Mouse (Mus musculus): ENCODE data around the gene Ywhab. TPM values are rescaled to one million over a fixed set of nuclear protein-coding genes. Genes with fewer than 3 reads are reported as not detected.

Ywhab gene
- 10 to 100 TPM; 80.9 to 82.3 TPM for polyA plus RNA-seq (2017; shearing (Covaris generic))

GRCm38 (mm10) chr2:163994654-163994976 is at the start of gene Ywhab:
TSS of gene Ywhab (plus strand) at chr2:163994960.
- no peak for ATAC-seq

DNA sequence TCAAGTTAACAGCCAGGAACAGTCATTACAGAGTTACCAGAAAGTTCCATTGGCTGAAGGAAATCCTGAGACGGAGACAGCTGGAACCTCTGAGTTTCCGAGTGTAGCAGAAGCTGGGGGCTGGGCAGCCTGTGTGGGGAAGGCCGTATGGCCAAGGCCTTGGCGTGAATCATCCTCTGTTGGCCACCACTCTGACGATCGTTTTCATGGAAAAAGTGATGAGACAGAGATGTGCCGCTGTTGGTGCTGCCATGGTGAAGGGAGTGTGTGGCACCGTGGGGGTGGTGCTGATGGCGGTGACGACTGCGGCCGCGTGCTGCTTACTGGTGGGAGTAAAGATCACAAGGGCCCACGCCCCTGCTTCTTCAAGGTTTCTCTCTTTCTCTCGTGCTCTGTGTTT is 48.5 kb upstream of the Ywhab start:
- no peak for ATAC-seq

GRCm38 (mm10) chr2:163947976-163948375 is 46.8 kb upstream of the Ywhab start:
- no peak for ATAC-seq

- no peak for ATAC-seq
These were observed 43.0 kb upstream of the Ywhab start for GRCm38 (mm10) chr2:163951770-163952169.

- ATAC-seq: no peak
These were observed 41.0 kb upstream of the Ywhab start for GRCm38 (mm10) chr2:163953622-163954310.

- ATAC-seq: no peak
These were observed 29.9 kb upstream of the Ywhab start for GRCm38 (mm10) chr2:163964606-163965560.

GRCm38 (mm10) chr2:163965706-163966105 is 29.1 kb upstream of the Ywhab start:
- ATAC-seq: no peak

DNA sequence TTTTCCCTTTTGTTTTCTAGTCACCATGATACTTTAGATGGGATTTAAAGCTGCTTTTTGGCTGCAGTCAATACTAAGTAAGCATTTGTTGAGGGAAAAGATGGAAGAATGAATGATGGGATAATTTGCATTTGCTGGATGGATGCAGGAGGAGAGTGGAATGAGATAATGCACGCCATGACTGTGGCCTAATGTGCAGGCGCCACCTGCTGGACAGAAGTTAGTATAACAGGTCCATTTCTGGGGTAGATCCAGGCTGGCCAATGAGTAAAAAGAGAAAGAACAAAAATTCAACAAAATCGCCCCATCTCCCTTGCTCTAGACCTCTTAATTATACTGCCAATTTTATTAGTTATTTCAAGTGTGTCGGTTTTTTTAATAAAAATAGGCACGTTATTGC is 26.2 kb upstream of the Ywhab start:
- ATAC-seq: no peak

DNA sequence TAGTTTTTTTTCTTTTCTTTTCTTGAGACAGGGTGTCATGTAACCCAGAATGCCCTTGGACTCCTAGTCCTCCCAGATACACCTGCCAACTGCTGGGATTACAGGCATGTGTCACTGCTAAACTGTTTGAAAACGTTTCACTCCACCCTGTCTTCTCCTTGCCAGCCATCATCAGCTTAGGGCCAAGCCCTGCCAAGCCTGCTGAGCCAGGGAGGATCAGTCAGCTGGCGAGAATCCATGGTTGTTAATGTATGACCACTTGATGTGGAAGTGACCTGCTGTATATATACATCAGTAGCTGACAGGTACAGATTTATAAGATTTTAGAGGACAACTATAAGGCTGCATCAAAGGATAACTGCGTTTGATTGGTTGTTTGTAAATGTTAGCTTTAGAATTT is 24.4 kb upstream of the Ywhab start:
- ATAC-seq: no peak

DNA sequence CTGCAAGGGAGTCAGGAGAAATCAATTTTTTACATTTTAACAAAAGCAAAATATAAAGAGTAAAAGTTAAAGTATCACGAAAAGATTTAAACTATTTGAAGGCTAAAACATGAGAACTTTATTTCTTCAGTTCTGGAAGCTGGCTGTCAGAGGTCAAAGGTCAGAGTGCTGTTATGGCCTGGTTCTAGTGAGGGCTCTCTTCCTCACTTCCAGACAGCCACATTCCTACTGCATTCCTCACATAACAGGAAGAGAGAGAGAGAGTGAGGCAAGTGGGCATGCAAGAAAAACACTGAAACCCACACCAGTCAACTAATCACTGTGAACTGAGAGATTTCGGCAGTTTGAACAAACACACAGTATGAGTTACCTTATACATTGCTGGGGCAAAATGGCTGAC is 20.7 kb upstream of the Ywhab start:
- ATAC-seq: no peak

DNA sequence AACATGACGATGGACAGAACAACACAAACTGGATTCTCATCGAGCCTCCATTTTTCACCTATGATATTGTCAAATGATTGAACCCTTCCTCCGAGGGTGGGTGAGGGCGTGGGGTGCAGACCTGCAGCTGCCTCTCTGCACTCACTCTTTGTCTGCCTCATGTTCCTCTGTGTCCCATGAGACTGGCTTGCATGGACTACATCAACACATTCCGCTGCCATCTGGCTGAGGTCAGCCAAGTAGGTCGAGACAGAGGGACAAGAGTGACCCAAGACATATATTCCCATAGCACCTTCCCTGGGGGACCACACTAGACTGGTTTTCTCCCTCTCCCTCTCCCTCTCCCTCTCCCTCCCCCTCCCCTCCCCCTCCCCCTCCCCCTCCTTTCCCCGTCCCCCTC is 18.3 kb upstream of the Ywhab start:
- no peak for ATAC-seq

DNA sequence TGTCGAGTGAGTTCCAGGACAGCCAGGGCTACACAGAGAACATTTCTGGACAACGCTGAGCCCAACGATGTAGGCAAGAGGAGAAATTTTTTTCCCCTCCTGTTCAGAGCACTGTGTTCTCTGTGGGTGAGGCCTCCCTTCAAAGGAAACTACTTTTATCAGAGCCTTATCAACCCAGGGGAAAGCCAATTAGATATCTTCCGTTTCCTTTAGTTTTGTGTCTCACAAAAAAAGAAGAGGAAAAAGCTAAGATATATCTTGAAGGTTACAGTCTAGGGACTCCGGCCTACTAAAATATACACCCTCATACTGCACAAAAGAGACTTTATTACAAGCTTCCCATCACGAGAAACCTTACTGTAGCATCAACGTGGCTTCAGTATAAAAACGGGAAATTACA is 7.5 kb upstream of the Ywhab start:
- no peak for ATAC-seq

GRCm38 (mm10) chr2:163992871-163993270 is 1.9 kb upstream of the Ywhab start:
- no peak for ATAC-seq

- ATAC-seq: peak; percentile 91
These were observed 460 bp downstream of the Ywhab start for GRCm38 (mm10) chr2:163994977-163995862.

GRCm38 (mm10) chr2:163996275-163996674 is 1.5 kb downstream of the Ywhab start:
- no peak for ATAC-seq

DNA sequence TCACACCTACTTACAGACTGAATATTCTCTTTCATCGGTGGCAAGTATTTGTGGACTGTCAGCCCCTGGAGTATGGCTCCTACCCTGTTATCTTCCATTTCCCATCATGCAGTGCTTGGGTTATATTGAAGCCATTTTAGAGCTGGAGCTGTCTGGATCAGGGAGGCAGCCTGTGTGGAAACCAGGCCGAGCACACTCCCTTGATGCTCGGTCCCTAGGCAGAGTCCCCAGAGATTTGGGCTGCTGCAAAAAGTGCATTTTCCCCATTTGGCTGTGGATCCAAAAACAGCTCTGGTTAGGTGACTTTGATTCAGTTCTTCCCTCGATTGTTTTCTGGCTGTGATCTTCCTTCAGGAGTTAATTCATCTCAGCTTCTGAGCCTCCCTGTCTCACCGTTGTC is 2.1 kb downstream of the Ywhab start:
- no peak for ATAC-seq

DNA sequence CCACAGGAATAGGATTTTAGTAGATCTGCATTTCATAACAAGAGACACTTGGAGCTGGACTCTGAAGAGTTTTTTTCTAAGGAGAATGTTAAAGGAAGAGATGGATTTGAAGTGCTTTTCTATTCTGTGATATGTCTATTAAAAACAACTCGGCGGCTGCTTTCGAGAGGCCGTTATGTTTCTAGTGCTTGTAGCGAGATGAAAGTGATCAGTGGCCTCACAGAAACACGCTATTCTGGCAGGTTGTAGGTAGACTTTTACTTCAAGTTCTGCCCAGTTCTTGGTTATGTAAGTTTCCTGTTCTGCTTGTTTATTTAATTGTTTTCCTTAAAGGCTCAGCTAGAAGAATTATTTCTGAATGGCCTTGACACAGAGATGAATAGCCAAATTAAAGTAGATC is 4.2 kb downstream of the Ywhab start:
- no peak for ATAC-seq

DNA sequence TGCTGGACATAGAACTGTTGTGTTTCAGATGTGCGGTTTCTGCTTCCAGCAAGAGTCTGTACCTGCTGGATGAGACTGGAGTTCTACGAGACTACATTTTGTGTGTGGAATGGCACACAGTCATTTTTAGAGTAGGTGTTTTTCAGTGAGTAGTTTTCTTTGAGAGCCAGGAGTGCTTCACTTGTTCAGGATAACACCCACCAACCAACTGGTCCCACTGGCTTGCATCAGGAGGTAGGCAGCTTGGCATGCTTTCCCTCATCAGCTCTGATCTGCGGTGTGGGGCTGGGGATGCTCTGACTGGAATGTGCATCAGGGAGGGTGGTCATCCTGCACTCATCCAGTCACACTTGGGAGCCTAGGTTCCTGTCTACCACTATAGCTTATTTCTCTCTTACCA is 7.9 kb downstream of the Ywhab start:
- no peak for ATAC-seq

- ATAC-seq: no peak
These were observed 9.7 kb downstream of the Ywhab start for GRCm38 (mm10) chr2:164004503-164004902.

DNA sequence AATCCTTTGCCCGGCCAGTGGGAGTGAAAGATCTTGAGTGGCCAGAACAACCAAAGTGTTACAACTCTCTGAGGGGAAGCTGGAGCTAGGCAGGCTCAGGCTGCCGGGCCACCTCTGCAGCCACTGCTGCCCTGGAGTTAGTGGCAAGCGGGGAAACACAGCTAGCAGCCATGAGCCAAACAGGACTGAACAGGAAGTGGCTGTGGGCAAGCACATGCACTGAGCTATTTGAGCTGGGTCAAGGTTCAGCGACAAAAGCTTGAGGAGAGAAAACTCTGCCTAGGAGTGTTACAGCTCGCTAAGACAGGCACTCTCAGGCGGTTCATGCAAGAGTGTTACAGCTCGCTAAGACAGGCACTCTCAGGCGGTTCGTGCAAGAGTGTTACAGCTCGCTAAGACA is 12.2 kb downstream of the Ywhab start:
- peak; percentile 81 for ATAC-seq

DNA sequence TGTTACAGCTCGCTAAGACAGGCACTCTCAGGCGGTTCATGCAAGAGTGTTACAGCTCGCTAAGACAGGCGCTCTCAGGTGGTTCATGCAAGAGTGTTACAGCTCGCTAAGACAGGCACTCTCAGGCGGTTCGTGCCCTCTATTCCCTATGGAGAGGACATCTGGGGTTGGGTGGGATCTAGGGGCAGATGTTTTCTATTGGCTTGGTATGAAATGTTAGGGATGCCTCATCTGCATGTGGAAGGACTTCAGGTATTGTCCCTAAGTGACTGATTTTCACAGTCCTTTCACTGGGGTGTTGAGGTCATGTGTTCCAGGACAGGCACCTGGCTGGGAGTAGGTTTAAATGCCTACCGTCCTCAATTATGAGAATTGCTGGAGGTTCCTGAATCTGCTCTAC is 12.8 kb downstream of the Ywhab start:
- no peak for ATAC-seq

DNA sequence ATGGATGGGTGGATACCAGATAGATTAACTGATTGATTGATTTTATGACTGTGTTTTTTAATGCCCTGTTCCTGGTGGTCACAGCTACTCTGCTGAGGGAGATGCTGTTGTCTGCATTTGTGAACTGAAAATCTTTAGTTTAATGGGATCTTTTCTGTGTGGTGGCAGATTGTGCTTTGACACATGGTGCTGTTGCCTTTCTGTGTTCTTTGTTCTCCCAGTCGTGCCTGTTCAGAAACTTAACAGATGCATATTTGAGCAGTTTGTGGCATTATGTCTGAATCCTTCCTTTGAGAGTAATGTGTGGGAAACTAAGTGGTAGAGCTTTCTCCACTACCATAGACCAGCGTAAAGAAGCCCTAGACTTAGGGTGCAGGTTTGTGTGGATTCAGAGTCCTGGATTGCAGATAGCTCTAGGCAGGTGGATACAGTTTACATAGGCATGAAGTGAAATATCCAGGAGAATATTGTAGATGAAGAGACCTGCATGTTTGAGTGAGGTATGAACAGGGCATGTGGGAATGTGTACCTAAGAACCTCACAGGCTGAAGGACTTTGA is 13.3 kb downstream of the Ywhab start:
- ATAC-seq: no peak

- ATAC-seq: no peak
These were observed 14.5 kb downstream of the Ywhab start for GRCm38 (mm10) chr2:164009227-164009626.

Measured in activated CD4-positive, CD25-positive, alpha-beta regulatory T cell, adult 4 months (primary cell).